Mouse (Mus musculus) ES-Bruce4 (cell line): Measurements from ENCODE around the gene Nprl3.

Experiments
- CTCF ChIP-seq: IDR thresholded peaks from one replicate; pipeline ENCODE4 v1.8.1; 2011; ENCODE audit warnings: low read depth, low read length
- POLR2A ChIP-seq: IDR thresholded peaks from one replicate; pipeline ENCODE4 v1.8.1; 2011; ENCODE audit warnings: low read length; ENCODE audit not compliant: insufficient read depth

DNA sequence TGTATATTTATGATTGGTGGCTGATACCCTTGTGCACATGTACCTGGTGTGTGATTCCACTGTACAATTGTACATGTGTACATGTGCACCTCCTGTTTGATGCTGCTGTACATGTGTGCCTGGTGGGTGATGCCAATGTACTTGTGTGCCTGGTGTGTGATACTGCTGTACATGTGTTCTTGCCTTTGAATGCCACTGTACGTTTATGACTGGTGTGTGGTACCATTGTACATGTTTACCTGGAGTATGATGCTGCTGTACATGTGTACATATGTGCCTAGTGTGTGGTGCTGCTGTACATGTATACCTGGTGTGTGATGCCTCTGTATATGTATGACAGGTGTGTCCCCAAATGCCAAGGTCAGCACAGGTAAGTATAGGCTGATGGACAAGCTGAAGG, 34.0 kb upstream of the Nprl3 start:
- TF ChIP-seq CTCF (no peak), POLR2A (no peak)
